Comparison of ENCODE assay signal across 14 mouse cellular contexts in the genomic region with DNA sequence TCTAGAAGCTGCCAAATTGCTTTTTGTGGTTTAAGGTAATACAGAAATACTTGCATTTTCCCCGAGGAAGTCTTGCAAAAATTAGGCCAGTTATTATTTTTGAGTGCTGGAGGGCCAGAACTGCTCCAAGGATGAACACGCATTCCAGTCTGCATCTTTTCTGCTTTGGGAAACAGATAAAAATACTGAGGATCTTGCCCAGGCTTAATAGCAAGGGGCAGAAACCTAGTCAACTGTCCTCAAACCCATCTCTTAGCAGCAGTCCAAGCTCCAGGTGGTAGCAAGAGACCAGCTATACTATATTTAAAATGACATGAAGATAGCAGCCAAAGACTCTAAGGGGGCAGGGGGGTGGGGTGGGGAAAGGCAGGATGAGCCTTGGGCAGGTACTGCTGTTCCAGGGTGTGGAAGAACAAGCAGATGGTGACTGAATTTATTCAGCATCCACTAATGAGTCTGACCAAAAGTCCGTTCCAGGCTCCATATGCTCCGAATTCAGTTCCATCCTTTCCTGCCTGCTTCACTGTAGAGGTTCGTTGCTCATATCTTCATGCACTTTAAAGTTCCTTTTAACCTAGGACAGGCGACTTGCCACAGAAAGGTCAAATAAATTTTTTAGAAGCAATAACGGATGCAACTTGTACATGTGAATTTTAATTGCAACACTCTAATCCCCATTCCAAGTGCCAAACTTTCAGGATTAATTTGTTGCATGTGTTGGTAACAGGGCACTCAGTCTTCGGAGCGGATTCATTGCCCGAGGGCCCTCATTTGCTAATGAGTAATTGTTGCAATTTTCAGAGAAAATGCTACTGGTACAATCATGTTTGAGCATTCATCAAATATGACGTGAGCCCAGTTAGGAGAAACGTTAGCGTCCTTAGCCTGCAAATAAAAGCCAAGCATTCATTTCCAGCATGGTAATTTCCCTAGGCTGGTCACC.
DNase-seq lines count a peak whose midpoint lies in the region; ATAC-seq lines count a peak whose summit lies in the region.
"Had no signal": no experiment of that assay in that cellular context is flagged by ENCODE, and none has a peak within 500 bp of the region (broad histone marks: within the 10 kb centered on the region; RNA-seq: fewer than 3 reads in every experiment).

No protein-coding gene starts in this region.

- no peaks in the 10 kb centered on the region for H3K36me3 ChIP-seq in forebrain, embryonic 14.5 days (ENCODE audit: control insufficient read depth, insufficient read depth, low read length)
- H3K36me3 ChIP-seq in forebrain, embryonic 10.5 days (replicated peaks) = no peaks in the 10 kb centered on the region

- H3K9ac ChIP-seq in forebrain, embryonic 14.5 days (ENCODE audit: low read length) = no peak overlapping the region

- peak; percentile 69 for DNase-seq in forebrain, embryonic 14.5 days (ENCODE audit: low spot score)
- DNase-seq in forebrain, embryonic 10.5 days (ENCODE audit: extremely low spot score, low spot score) = no peak
- DNase-seq in retina, postnatal 1 day = peak; percentile 40
- no peak for DNase-seq in retina, embryonic 14.5 days (ENCODE audit: low spot score)
- peak; percentile 54 for DNase-seq in forelimb bud, embryonic 11.5 days (ENCODE audit: low read depth, low spot score)
- DNase-seq in urinary bladder, adult 18-20 months (ENCODE audit: low spot score in 2 of 2) = no peak
- no peak for DNase-seq in thymus, postnatal 10 days (ENCODE audit: low spot score in 2 of 2)
- DNase-seq in frontal cortex, adult 2 months (ENCODE audit: extremely low spot score in 1 of 2, low spot score in 1 of 2) = no peak
- DNase-seq: heart, adult 11 months; heart, postnatal 10 days; kidney, postnatal 14 days; lung, adult 18-20 months; spleen, adult 18-20 months had no signal

- H3K9me3 ChIP-seq in forebrain, embryonic 14.5 days (replicated peaks; ENCODE audit: control insufficient read depth, low read length) = 0 out of 2 replicates have a peak, but pooled peaks cover 2% of the 10 kb centered on the region
- peaks cover 4% of the 10 kb centered on the region; the same call in 1 of the 2 replicates for H3K9me3 ChIP-seq in forebrain, embryonic 10.5 days

- H3K4me1 ChIP-seq in forebrain, embryonic 14.5 days (ENCODE audit: control insufficient read depth, insufficient read depth, low read length) = peaks cover 9% of the 10 kb centered on the region
- H3K4me1 ChIP-seq in forebrain, embryonic 10.5 days = peaks cover 7% of the 10 kb centered on the region

- 51% methylated on average over 13 of the region's 13 CpGs for WGBS in forebrain, embryonic 14.5 days
- 73% methylated on average over 13 of the region's 13 CpGs for WGBS in forebrain, embryonic 10.5 days

- no peak overlapping the region for H3K27ac ChIP-seq in forebrain, embryonic 14.5 days (ENCODE audit: low read depth, low read length)
- no peak overlapping the region for H3K27ac ChIP-seq in forebrain, embryonic 10.5 days

- no peak overlapping the region for H3K4me3 ChIP-seq in forebrain, embryonic 14.5 days (ENCODE audit: low read depth, low read length)
- H3K4me3 ChIP-seq in forebrain, embryonic 10.5 days = no peak overlapping the region

- H3K4me2 ChIP-seq in forebrain, embryonic 14.5 days (ENCODE audit: low read length) = no peak overlapping the region

- ATAC-seq in forebrain, embryonic 14.5 days = peak; percentile 75
- ATAC-seq: intestine, postnatal 0 days had no signal

- no peaks in the 10 kb centered on the region for H3K27me3 ChIP-seq in forebrain, embryonic 14.5 days (replicated peaks; ENCODE audit: control insufficient read depth, insufficient read depth, low read length)
- no peaks in the 10 kb centered on the region for H3K27me3 ChIP-seq in forebrain, embryonic 10.5 days (ENCODE audit: poor library complexity, severe bottlenecking)

Comparison
In these comparisons a context has a peak if more than half of its experiments do, and no peak if none do; other contexts are left out.
1. DNase-seq: peak in forebrain, embryonic 14.5 days (single experiment), retina, postnatal 1 day (single experiment) and forelimb bud, embryonic 11.5 days (single experiment); none in forebrain, embryonic 10.5 days (single experiment), retina, embryonic 14.5 days (single experiment), urinary bladder, adult 18-20 months (0 of 2), thymus, postnatal 10 days (0 of 2) and frontal cortex, adult 2 months (0 of 2).